Mouse (Mus musculus): ENCODE data around the gene Lrch1.

GRCm38 (mm10) chr14:74774046-74774619 lies 173.5 kb downstream of the Lrch1 start:
- no peak for TF ChIP-seq CTCF (IDR thresholded peaks at IDR 0.05; ENCODE audit: borderline replicate concordance, insufficient read depth, low read depth, low read length)
- TF ChIP-seq POLR2A (IDR thresholded peaks at IDR 0.05; ENCODE audit: borderline replicate concordance, insufficient read depth, low read length), result no peak

All from cerebellum, adult 2 months (tissue).